Mouse (Mus musculus) MEL (cell line): ENCODE results near the gene Zfp984. TPM values are rescaled to one million over a fixed set of nuclear protein-coding genes. Genes with fewer than 3 reads are reported as not detected.
A peak's percentile ranks its signal among the peaks of the same experiment; 100 is the strongest.

Experiments used
- DNase-seq: peaks from one replicate; pipeline ENCODE4 v3.0.0; 2011; ENCODE audit warnings: low read depth, low spot score
- H3K27ac ChIP-seq: 2 replicates; pipeline ENCODE4 v1.5.1; 2012; ENCODE audit warnings: low read depth, mild to moderate bottlenecking, control low read depth, low read length, moderate library complexity; ENCODE audit not compliant: control insufficient read depth
- H3K27me3 ChIP-seq, 2 experiments: fragments of 150-350 bp in 1 of 2; sonication (generic) in 1 of 2; 2 replicates each; pipeline ENCODE4 v1.6.1; 2012; ENCODE audit warnings: low read length in 2 of 2, mild to moderate bottlenecking in 2 of 2, improper control_type of control experiment in 1 of 2, moderate library complexity in 1 of 2; ENCODE audit not compliant: insufficient read depth in 2 of 2, control insufficient read depth in 1 of 2
- H3K36me3 ChIP-seq, 2 experiments: 2 replicates each; pipeline ENCODE4 v1.6.1; 2012 to 2014; ENCODE audit warnings: low read length in 2 of 2, improper control_type of control experiment in 1 of 2, inconsistent platforms in 1 of 2, mild to moderate bottlenecking in 1 of 2; ENCODE audit not compliant: insufficient read depth in 2 of 2, control insufficient read depth in 1 of 2
- H3K4me1 ChIP-seq, 2 experiments: fragments of 150-350 bp in 1 of 2; sonication (generic) in 1 of 2; 2 replicates each; pipeline ENCODE4 v1.6.1; 2012; ENCODE audit warnings: low read length in 2 of 2, improper control_type of control experiment in 1 of 2, mild to moderate bottlenecking in 1 of 2; ENCODE audit not compliant: insufficient read depth in 2 of 2, control insufficient read depth in 1 of 2
- H3K4me3 ChIP-seq, 2 experiments: fragments of 150-350 bp in 1 of 2; sonication (generic) in 1 of 2; 2 replicates each; pipeline ENCODE4 v1.5.1; 2012; ENCODE audit warnings: low read depth in 2 of 2, low read length in 2 of 2, mild to moderate bottlenecking in 2 of 2, moderate library complexity in 2 of 2, control low read depth in 1 of 2, improper control_type of control experiment in 1 of 2; ENCODE audit not compliant: control insufficient read depth in 1 of 2, insufficient read depth in 1 of 2
- H3K79me2 ChIP-seq: 2 replicates; pipeline ENCODE4 v1.6.1; 2012; ENCODE audit warnings: mild to moderate bottlenecking, low read length, moderate library complexity; ENCODE audit not compliant: control insufficient read depth, poor library complexity, insufficient read depth
- H3K9ac ChIP-seq: 2 replicates; pipeline ENCODE4 v1.6.1; 2012; ENCODE audit warnings: low read depth, mild to moderate bottlenecking, control low read depth, low read length, moderate library complexity; ENCODE audit not compliant: control insufficient read depth, poor library complexity, severe bottlenecking
- H3K9me3 ChIP-seq: fragments of 150-350 bp; sonication (generic); replicated peaks from 2 replicates; pipeline ENCODE4 v1.6.1; 2012; ENCODE audit warnings: mild to moderate bottlenecking, low read length, improper control_type of control experiment, moderate library complexity; ENCODE audit not compliant: insufficient read depth
- BHLHE40 ChIP-seq: IDR thresholded peaks from 2 replicates; pipeline ENCODE4 v1.6.1; 2012; ENCODE audit warnings: low read depth, mild to moderate bottlenecking, inconsistent platforms, low read length, improper control_type of control experiment, borderline replicate concordance
- CHD1 ChIP-seq: IDR thresholded peaks from 2 replicates; pipeline ENCODE4 v1.6.1; 2012; ENCODE audit warnings: low read depth, mild to moderate bottlenecking, inconsistent platforms, low read length, improper control_type of control experiment
- CHD2 ChIP-seq: IDR thresholded peaks from 2 replicates; pipeline ENCODE4 v1.6.1; 2011; ENCODE audit warnings: low read length, improper control_type of control experiment
- ELF1 ChIP-seq: IDR thresholded peaks from 2 replicates; pipeline ENCODE4 v1.6.1; 2014; ENCODE audit warnings: low read depth, mild to moderate bottlenecking, inconsistent platforms, low read length, improper control_type of control experiment, moderate library complexity
- EP300 ChIP-seq, 2 experiments: IDR thresholded peaks; 2 replicates each; pipeline ENCODE4 v1.6.1; 2011; ENCODE audit warnings: improper control_type of control experiment in 2 of 2, low read length in 2 of 2, low read depth in 1 of 2, mild to moderate bottlenecking in 1 of 2
- ETS1 ChIP-seq: IDR thresholded peaks from 2 replicates; pipeline ENCODE4 v1.6.1; 2012; ENCODE audit warnings: low read depth, mild to moderate bottlenecking, inconsistent platforms, low read length, improper control_type of control experiment, moderate library complexity
- GABPA ChIP-seq: IDR thresholded peaks from 2 replicates; pipeline ENCODE4 v1.6.1; 2012; ENCODE audit warnings: low read depth, mild to moderate bottlenecking, inconsistent platforms, low read length, improper control_type of control experiment, moderate library complexity
- GATA1 ChIP-seq: IDR thresholded peaks from 2 replicates; pipeline ENCODE4 v1.6.1; 2011; ENCODE audit warnings: low read depth, low read length, improper control_type of control experiment
- HCFC1 ChIP-seq: IDR thresholded peaks from 2 replicates; pipeline ENCODE4 v1.6.1; 2012; ENCODE audit warnings: low read depth, mild to moderate bottlenecking, inconsistent platforms, low read length, improper control_type of control experiment, moderate library complexity
- JUND ChIP-seq: IDR thresholded peaks from 2 replicates; pipeline ENCODE4 v1.6.1; 2011; ENCODE audit warnings: low read depth, mild to moderate bottlenecking, improper control_type of control experiment, low read length
- KAT2A ChIP-seq: conservative IDR thresholded peaks from 2 replicates; pipeline ENCODE4 v1.6.1; 2012; ENCODE audit warnings: low read depth, low read length, improper control_type of control experiment, inconsistent platforms
- MAFK ChIP-seq: IDR thresholded peaks from 2 replicates; pipeline ENCODE4 v1.6.1; 2011; ENCODE audit warnings: low read depth, mild to moderate bottlenecking, low read length, improper control_type of control experiment, borderline replicate concordance
- MAX ChIP-seq: IDR thresholded peaks from 2 replicates; pipeline ENCODE4 v1.6.1; 2011; ENCODE audit warnings: low read length, improper control_type of control experiment
- MAZ ChIP-seq: IDR thresholded peaks from 2 replicates; pipeline ENCODE4 v1.6.1; 2012; ENCODE audit warnings: low read depth, mild to moderate bottlenecking, inconsistent platforms, low read length, improper control_type of control experiment
- MEF2A ChIP-seq: IDR thresholded peaks from 2 replicates; pipeline ENCODE4 v1.6.1; 2014; ENCODE audit warnings: low read depth, mild to moderate bottlenecking, inconsistent platforms, low read length, improper control_type of control experiment; ENCODE audit not compliant: poor library complexity, insufficient replicate concordance, severe bottlenecking; ENCODE audit errors: extremely low read depth
- MXI1 ChIP-seq: IDR thresholded peaks from 2 replicates; pipeline ENCODE4 v1.6.1; 2011; ENCODE audit warnings: mild to moderate bottlenecking, low read depth, low read length, improper control_type of control experiment
- MYB ChIP-seq: IDR thresholded peaks from 2 replicates; pipeline ENCODE4 v1.6.1; 2011; ENCODE audit warnings: mild to moderate bottlenecking, low read depth, low read length, improper control_type of control experiment
- MYC ChIP-seq: IDR thresholded peaks from 2 replicates; pipeline ENCODE4 v1.6.1; 2011; ENCODE audit warnings: low read depth, mild to moderate bottlenecking, low read length, improper control_type of control experiment, moderate library complexity
- NELFE ChIP-seq: IDR thresholded peaks from 2 replicates; pipeline ENCODE4 v1.6.1; 2011; ENCODE audit warnings: low read depth, low read length, improper control_type of control experiment
- POLR2AphosphoS2 ChIP-seq: IDR thresholded peaks from 2 replicates; pipeline ENCODE4 v1.6.1; 2011; ENCODE audit warnings: low read length, improper control_type of control experiment
- POLR2AphosphoS5 ChIP-seq: IDR thresholded peaks from 2 replicates; pipeline ENCODE4 v1.6.1; 2012; ENCODE audit warnings: low read depth, borderline replicate concordance, mild to moderate bottlenecking, inconsistent platforms, low read length, moderate library complexity, mixed read lengths
- RAD21 ChIP-seq: IDR thresholded peaks from 2 replicates; pipeline ENCODE4 v1.6.1; 2011; ENCODE audit warnings: mild to moderate bottlenecking, low read depth, low read length, improper control_type of control experiment
- RCOR1 ChIP-seq: IDR thresholded peaks from 2 replicates; pipeline ENCODE4 v1.6.1; 2012; ENCODE audit warnings: low read depth, mild to moderate bottlenecking, inconsistent platforms, low read length, improper control_type of control experiment
- SIN3A ChIP-seq: IDR thresholded peaks from 2 replicates; pipeline ENCODE4 v1.6.1; 2012; ENCODE audit warnings: low read length, improper control_type of control experiment, inconsistent platforms
- SMC3 ChIP-seq: IDR thresholded peaks from 2 replicates; pipeline ENCODE4 v1.6.1; 2011; ENCODE audit warnings: low read depth, low read length, improper control_type of control experiment
- TAL1 ChIP-seq: IDR thresholded peaks from 2 replicates; pipeline ENCODE4 v1.6.1; 2012; ENCODE audit warnings: mild to moderate bottlenecking, inconsistent platforms, low read length, moderate library complexity, mixed read lengths
- TBP ChIP-seq: IDR thresholded peaks from 2 replicates; pipeline ENCODE4 v1.8.0; 2011; ENCODE audit warnings: low read depth, low read length, improper control_type of control experiment
- TCF12 ChIP-seq: IDR thresholded peaks from 2 replicates; pipeline ENCODE4 v1.6.1; 2014; ENCODE audit warnings: low read depth, mild to moderate bottlenecking, inconsistent platforms, low read length, improper control_type of control experiment, moderate library complexity
- UBTF ChIP-seq: IDR thresholded peaks from 2 replicates; pipeline ENCODE4 v1.6.1; 2012; ENCODE audit warnings: low read depth, mild to moderate bottlenecking, inconsistent platforms, low read length, improper control_type of control experiment, moderate library complexity, borderline replicate concordance; ENCODE audit not compliant: insufficient read depth
- USF1 ChIP-seq: IDR thresholded peaks from 2 replicates; pipeline ENCODE4 v1.6.1; 2014; ENCODE audit warnings: low read depth, mild to moderate bottlenecking, inconsistent platforms, low read length, improper control_type of control experiment, moderate library complexity
- USF2 ChIP-seq, 2 experiments: IDR thresholded peaks; 2 replicates each; pipeline ENCODE4 v1.6.1; 2011 to 2012; ENCODE audit warnings: improper control_type of control experiment in 2 of 2, low read length in 2 of 2, borderline replicate concordance in 1 of 2, inconsistent platforms in 1 of 2, low read depth in 1 of 2, mild to moderate bottlenecking in 1 of 2; ENCODE audit not compliant: insufficient read depth in 1 of 2
- ZC3H11A ChIP-seq: IDR thresholded peaks from 2 replicates; pipeline ENCODE4 v1.6.1; 2012; ENCODE audit warnings: low read depth, mild to moderate bottlenecking, inconsistent platforms, low read length, improper control_type of control experiment
- ZMIZ1 ChIP-seq: IDR thresholded peaks from 2 replicates; pipeline ENCODE4 v1.6.1; 2012; ENCODE audit warnings: low read depth, mild to moderate bottlenecking, inconsistent platforms, low read length, improper control_type of control experiment, moderate library complexity
- ZNF384 ChIP-seq: IDR thresholded peaks from 2 replicates; pipeline ENCODE4 v1.6.1; 2012; ENCODE audit warnings: low read depth, mild to moderate bottlenecking, inconsistent platforms, low read length, improper control_type of control experiment
- polyA plus RNA-seq, 2 experiments: library from polyadenylated mRNA; stranded (reverse) in 1 of 2; unstranded in 1 of 2; fragments of >175 nt in 1 of 2; fragments of >200 nt in 1 of 2; gene quantifications; 2 replicates each; pipeline versions ENCODE4 v1.2.1 to v1.2.4; 2012; ENCODE audit warnings: low replicate concordance in 2 of 2, low read depth in 1 of 2; ENCODE audit not compliant: insufficient read length in 2 of 2, insufficient read depth in 1 of 2, missing spikeins in 1 of 2
- total RNA-seq: library from RNA; depleted of rRNA; stranded (reverse); fragments of 300-350 nt; gene quantifications from 2 replicates; pipeline ENCODE4 v1.2.3, GENCODE M21; 2012

Zfp984 gene
- total and polyA plus RNA-seq, 3 experiments, result 0.92 to 2.2 TPM; not detected in 1

DNA sequence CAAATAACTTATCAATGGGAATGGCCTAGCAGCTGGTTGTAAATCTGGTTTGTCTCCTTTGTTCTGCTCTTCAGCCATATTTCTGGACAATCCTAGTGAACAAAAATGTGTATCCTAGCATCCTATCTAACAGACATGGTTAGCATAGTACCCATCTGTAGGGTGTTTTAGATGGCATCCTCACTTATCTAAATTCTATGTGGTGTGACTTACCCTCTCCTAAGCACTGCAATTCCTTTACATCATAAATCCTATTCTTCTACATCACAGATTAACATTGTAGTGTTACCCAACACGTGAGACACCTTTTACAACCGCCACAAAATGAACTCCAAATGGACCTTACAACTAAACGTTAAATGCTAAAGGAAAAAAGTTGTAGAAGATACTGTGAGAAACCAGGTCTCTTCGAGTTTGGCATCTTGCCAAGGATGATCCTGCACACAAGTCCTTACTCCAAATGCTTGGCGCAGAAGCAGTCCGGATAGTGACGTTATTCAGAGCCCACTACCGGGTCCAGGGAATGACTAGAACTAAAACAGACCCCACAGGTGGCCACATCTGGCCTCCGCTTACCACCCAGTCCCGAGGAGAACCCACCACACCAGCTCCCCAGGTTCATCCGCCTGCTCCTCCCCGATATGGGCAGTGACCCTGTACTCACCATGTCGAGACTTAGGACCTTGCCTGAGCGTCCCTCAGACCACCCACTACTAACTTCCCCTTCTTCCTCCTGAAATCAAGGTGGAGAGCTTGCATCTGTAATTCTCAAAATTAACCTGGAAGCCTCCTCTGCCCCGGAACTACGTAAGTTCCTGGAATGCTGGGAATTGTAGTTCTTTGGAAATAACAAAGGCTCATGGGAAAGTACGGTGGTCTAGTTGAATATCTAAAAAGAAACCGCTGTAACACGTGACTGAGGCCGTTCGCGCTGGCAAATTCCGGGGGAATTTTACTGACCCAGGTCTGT is 38.3 kb upstream of the Zfp984 start, which contains the start of gene Zfp933:
Zfp933 (minus strand) TSS at position 753 of the 970 bp plus-strand sequence.
- Histone ChIP-seq H3K36me3 (peaks cover 0 to 24% of the 10 kb centered on the region in 2 experiments; a peak in 2 of 4 replicates), H3K4me3 (peak within 1 kb of the TSS; percentile 84 to 99), H3K9ac (peak within 1 kb of the TSS; percentile 86), H3K9me3 (no peaks in the 10 kb centered on the region), H3K27me3 (no peaks in the 10 kb centered on the region), H3K79me2 (peaks cover 8% of the 10 kb centered on the region), H3K4me1 (peaks cover 0 to 24% of the 10 kb centered on the region in 2 experiments; a peak in 3 of 4 replicates), H3K27ac (peak within 1 kb of the TSS; percentile 83)
- peak; percentile 94 for DNase-seq
- peak; percentile 97 for TF ChIP-seq MXI1
- TF ChIP-seq ZNF384, result no peak
- TF ChIP-seq USF2 (IDR thresholded peaks at IDR 0.05; ENCODE audit: borderline replicate concordance in 1 of 2, insufficient read depth in 1 of 2, low read depth in 1 of 2, low read length in 2 of 2), result peak in 1 of 2 experiments; percentile 82; a peak in 2 of 4 replicates
- no peak for TF ChIP-seq ZC3H11A
- TF ChIP-seq ELF1, result peak; percentile 98
- peak; percentile 99 for TF ChIP-seq SIN3A
- TF ChIP-seq TAL1, result no peak
- TF ChIP-seq MYB, result no peak
- peak; percentile 87; the same call in 1 of the 2 replicates for TF ChIP-seq TBP
- TF ChIP-seq MYC, result peak; percentile 98
- no peak for TF ChIP-seq MEF2A
- TF ChIP-seq TCF12, result peak; percentile 61
- TF ChIP-seq JUND, result no peak
- peak; percentile 50; the same call in 1 of the 2 replicates for TF ChIP-seq ETS1
- TF ChIP-seq MAZ, result no peak
- 0 out of 2 replicates have a peak, but pooled peaks have one; percentile 53 for TF ChIP-seq ZMIZ1
- TF ChIP-seq BHLHE40, result peak; percentile 96
- TF ChIP-seq GABPA, result no peak
- TF ChIP-seq RAD21, result no peak
- no peak for TF ChIP-seq POLR2AphosphoS2
- TF ChIP-seq GATA1, result no peak
- no peak for TF ChIP-seq POLR2AphosphoS5
- no peak for TF ChIP-seq UBTF
- peak; percentile 60 for TF ChIP-seq NELFE
- TF ChIP-seq SMC3, result no peak
- TF ChIP-seq CHD1, result no peak
- no peak for TF ChIP-seq MAFK
- peak; percentile 99 for TF ChIP-seq HCFC1
- TF ChIP-seq USF1, result peak; percentile 97
- TF ChIP-seq RCOR1, result 0 out of 2 replicates have a peak, but pooled peaks have one; percentile 32
- TF ChIP-seq EP300 (IDR thresholded peaks at IDR 0.05; ENCODE audit: low read depth in 1 of 2, low read length in 2 of 2), result peak in 1 of 2 experiments; percentile 13; a peak in 2 of 4 replicates
- peak; percentile 42; the same call in 1 of the 2 replicates for TF ChIP-seq CHD2
- TF ChIP-seq MAX, result peak; percentile 96
- TF ChIP-seq KAT2A, result peak; percentile 99
